Mouse (Mus musculus) stomach, embryonic 16.5 days (tissue): ENCODE data around the gene Nos1. TPM values are rescaled to one million over a fixed set of nuclear protein-coding genes. Genes with fewer than 3 reads are reported as not detected.

Experiments
- ATAC-seq: fragments of 200-750 bp; cut with Nextera tagmentation; 2 replicates; pipeline ENCODE4 v1.8.0; 2017; ENCODE audit warnings: moderate number of reproducible peaks, moderate TSS enrichment; ENCODE audit not compliant: insufficient read depth, low FRiP score
- H3K27ac ChIP-seq: fragments of 300-500 bp; sonication (generic); 2 replicates; pipeline ENCODE4 v1.5.1; 2014; ENCODE audit warnings: low read length
- H3K27me3 ChIP-seq: fragments of 300-500 bp; sonication (generic); 2 replicates; pipeline ENCODE4 v1.6.1; 2014; ENCODE audit warnings: low read length, control low read depth, mixed read lengths; ENCODE audit not compliant: control insufficient read depth, insufficient read depth
- H3K36me3 ChIP-seq: fragments of 300-500 bp; sonication (generic); 2 replicates; pipeline ENCODE4 v1.6.1; 2014; ENCODE audit warnings: low read length; ENCODE audit not compliant: control insufficient read depth, insufficient read depth
- H3K4me1 ChIP-seq: fragments of 300-500 bp; sonication (generic); 2 replicates; pipeline ENCODE4 v1.6.1; 2014; ENCODE audit warnings: low read length, control low read depth, mixed read lengths; ENCODE audit not compliant: control insufficient read depth, insufficient read depth
- H3K4me2 ChIP-seq: fragments of 300-500 bp; sonication (generic); 2 replicates; pipeline ENCODE4 v1.6.1; 2014; ENCODE audit warnings: low read depth, low read length, mixed read lengths
- H3K4me3 ChIP-seq: fragments of 300-500 bp; sonication (generic); replicated peaks from 2 replicates; pipeline ENCODE4 v1.5.1; 2014; ENCODE audit warnings: mild to moderate bottlenecking, low read length
- H3K9ac ChIP-seq: fragments of 300-500 bp; sonication (generic); 2 replicates; pipeline ENCODE4 v1.6.1; 2014; ENCODE audit warnings: low read length
- H3K9me3 ChIP-seq: fragments of 300-500 bp; sonication (generic); replicated peaks from 2 replicates; pipeline ENCODE4 v1.6.1; 2016; ENCODE audit warnings: low read length, control low read depth; ENCODE audit not compliant: control insufficient read depth
- WGBS: fragments of 180-500 bp; shearing (Covaris S2); extraction: QIAGEN DNeasy Blood & Tissue Kit; methylation state at CpG from one replicate; pipeline ENCODE4 v1.1.7; 2014; 5-methylcytosine and 5-hydroxymethylcytosine counted together
- polyA plus RNA-seq: library from polyadenylated mRNA; unstranded; fragments of >200 nt; fragmentation: Nextera tagmentation; extraction: Ambion mirVana; gene quantifications from 2 replicates; pipeline ENCODE4 v1.2.1, GENCODE M21; 2015

Gene Nos1
- polyA plus RNA-seq, 1 experiment from 2014 or later, result 2.1 TPM

DNA sequence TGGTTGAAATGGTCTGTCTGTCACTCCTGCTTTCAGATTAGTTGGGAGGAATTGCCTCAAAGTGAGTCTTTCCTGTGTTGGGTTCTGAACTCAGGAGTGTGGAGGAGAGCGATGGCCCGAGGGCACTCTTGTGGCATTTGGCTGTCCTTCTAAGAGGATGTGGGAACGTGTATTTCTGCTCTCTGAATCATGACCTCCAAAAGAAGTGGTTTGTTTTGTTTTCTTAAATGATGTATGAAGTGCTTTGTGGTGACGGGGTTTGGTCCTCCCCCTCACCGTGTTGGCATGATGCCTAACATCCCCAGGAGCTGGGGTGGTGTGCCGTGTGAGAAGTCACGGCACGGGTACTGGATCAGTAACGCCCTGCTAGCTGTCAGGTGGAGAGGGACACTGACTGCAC, 207.5 kb downstream of the Nos1 start:
- Histone ChIP-seq H3K9me3 (no peaks in the 10 kb centered on the region), H3K4me2 (no peak overlapping the region), H3K27ac (no peak overlapping the region), H3K27me3 (no peaks in the 10 kb centered on the region), H3K36me3 (peaks cover 30% of the 10 kb centered on the region), H3K4me3 (no peak overlapping the region), H3K4me1 (no peaks in the 10 kb centered on the region), H3K9ac (no peak overlapping the region)
- WGBS, result 71% methylated on average over 9 of the region's 9 CpGs
- ATAC-seq, result no peak

DNA sequence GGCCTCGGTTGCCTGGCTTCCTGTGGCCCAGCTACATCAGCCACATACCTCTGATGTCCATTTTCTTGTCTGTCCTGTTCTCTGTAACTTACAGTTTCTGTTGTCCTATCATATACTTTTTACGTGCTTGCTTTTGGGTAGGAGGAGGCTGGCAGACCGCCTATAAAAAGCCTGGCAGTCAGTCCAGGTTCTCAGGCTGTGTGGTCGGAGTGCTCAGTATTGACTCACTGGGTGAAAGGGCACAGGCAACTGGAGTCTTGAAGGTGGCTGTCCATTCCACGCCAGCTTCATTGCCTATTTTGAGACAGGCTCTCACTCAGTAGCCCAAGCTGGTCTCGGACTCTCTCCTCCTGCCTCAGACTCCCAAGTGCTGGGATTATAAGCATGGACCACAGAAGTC, 208.9 kb downstream of the Nos1 start:
- Histone ChIP-seq H3K4me3 (no peak overlapping the region), H3K27ac (no peak overlapping the region), H3K9ac (no peak overlapping the region), H3K9me3 (no peaks in the 10 kb centered on the region), H3K27me3 (no peaks in the 10 kb centered on the region), H3K4me1 (no peaks in the 10 kb centered on the region), H3K36me3 (peaks cover 30% of the 10 kb centered on the region), H3K4me2 (no peak overlapping the region)
- ATAC-seq, result no peak
- 84% methylated on average over 6 of the region's 6 CpGs for WGBS

DNA sequence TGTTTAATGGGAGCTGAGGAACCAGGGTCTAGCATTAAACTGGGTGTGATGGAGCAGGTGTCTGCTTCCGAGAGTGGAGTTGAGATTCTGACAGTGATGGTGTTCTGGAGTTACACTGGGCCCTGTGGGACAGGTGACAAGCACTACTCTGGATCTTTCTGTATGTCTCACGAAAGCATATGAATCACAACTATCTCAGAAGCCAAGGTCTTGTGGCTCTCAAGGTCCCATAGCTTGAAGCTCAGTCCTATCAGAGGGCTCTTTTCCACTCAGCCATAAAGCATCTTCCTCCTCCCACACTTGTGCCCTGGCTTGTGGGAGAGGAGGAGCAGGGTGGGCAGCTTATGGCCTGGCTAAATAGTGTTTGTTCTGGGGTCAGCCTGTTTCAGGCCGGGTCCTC, 210.1 kb downstream of the Nos1 start:
- H3K27ac ChIP-seq, result no peak overlapping the region
- peaks cover 30% of the 10 kb centered on the region for H3K36me3 ChIP-seq
- H3K4me2 ChIP-seq, result no peak overlapping the region
- H3K4me3 ChIP-seq, result no peak overlapping the region
- WGBS, result 87% methylated on average over 3 of the region's 3 CpGs
- H3K9ac ChIP-seq, result no peak overlapping the region
- no peaks in the 10 kb centered on the region for H3K9me3 ChIP-seq
- no peak for ATAC-seq
- H3K4me1 ChIP-seq, result no peaks in the 10 kb centered on the region
- H3K27me3 ChIP-seq, result no peaks in the 10 kb centered on the region

DNA sequence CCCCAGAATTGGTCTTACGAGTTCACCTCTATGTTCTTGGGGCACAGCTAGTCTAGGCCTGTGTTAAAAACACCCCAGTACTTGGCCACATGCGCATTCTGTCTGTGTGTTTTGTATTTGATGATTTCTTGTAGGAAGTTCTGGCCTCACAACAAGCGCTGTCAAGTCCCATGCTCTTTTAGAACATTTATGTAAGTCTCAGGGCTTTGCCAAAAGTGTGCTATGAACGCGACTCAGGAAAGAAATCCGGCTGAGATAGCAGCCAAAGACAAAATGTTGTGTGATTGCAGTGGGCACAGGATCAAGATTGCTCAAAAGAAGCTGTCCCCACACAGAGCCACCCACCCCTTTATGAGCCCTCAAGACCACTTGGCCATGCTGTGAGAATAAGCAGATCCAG, 212.7 kb downstream of the Nos1 start:
- Histone ChIP-seq H3K4me3 (no peak overlapping the region), H3K9ac (no peak overlapping the region), H3K9me3 (no peaks in the 10 kb centered on the region), H3K36me3 (peaks cover 20% of the 10 kb centered on the region), H3K27me3 (no peaks in the 10 kb centered on the region), H3K4me1 (peaks cover 7% of the 10 kb centered on the region; the same call in 1 of the 2 replicates), H3K27ac (no peak overlapping the region), H3K4me2 (no peak overlapping the region)
- WGBS, result 89% methylated on average over 6 of the region's 6 CpGs
- ATAC-seq, result no peak

DNA sequence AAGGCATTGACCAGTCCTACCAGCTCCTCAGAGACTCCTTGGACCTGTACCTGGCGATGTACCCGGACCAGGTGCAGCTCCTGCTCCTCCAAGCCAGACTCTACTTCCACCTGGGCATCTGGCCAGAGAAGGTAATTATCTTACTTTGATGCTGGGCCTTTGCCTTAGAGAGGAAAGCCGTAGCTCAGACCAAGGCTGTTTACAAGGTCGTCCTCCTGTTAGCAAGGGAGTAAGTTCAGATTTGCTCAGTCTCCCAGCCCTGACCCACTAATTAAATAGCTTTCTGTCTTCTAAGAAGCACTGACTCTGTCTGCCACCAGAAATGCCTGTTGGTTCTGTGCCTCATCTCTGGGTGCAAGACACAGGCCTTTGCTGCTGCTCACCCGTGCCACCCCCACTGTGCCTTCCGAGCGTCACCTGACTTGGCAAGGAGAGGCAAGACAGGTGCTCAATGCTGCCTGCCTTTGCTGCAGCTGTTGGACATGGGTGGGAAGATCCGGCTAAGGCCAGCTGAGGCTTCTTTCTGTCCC, 214.6 kb downstream of the Nos1 start:
- peaks cover 15% of the 10 kb centered on the region for H3K36me3 ChIP-seq

DNA sequence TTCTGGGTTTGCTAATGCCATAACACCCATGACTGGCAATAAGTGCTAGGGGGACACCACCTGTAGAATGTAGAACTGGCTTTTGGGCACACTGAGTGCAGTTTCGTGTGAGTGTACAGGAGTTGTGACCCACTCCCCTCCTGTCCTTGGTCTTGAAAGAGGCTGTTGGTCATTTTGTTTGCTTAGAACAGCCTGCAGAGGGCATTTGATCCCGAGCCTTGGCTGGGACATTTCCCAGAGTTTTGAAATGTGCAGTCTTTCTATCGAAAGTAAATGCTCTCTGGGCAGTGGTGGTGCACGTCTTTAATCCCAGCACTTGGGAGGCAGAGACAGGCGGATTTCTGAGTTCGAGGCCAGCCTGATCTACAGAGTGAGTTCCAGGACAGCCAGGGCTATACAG, 215.1 kb downstream of the Nos1 start:
- H3K4me3 ChIP-seq, result no peak overlapping the region
- H3K27me3 ChIP-seq, result no peaks in the 10 kb centered on the region
- no peaks in the 10 kb centered on the region for H3K9me3 ChIP-seq
- peaks cover 7% of the 10 kb centered on the region; the same call in 1 of the 2 replicates for H3K4me1 ChIP-seq
- peaks cover 15% of the 10 kb centered on the region; the same call in 1 of the 2 replicates for H3K36me3 ChIP-seq
- H3K27ac ChIP-seq, result no peak overlapping the region
- no peak for ATAC-seq
- H3K4me2 ChIP-seq, result no peak overlapping the region
- no peak overlapping the region for H3K9ac ChIP-seq
- 76% methylated on average over 6 of the region's 6 CpGs for WGBS

More for the DNA sequence above, 214.6 kb downstream of the Nos1 start:
- no peak for ATAC-seq
- Histone ChIP-seq H3K4me1 (peaks cover 7% of the 10 kb centered on the region; the same call in 1 of the 2 replicates), H3K4me2 (no peak overlapping the region), H3K4me3 (no peak overlapping the region), H3K9ac (no peak overlapping the region), H3K27ac (no peak overlapping the region), H3K27me3 (no peaks in the 10 kb centered on the region), H3K9me3 (no peaks in the 10 kb centered on the region)
- 78% methylated on average over 8 of the region's 8 CpGs for WGBS

DNA sequence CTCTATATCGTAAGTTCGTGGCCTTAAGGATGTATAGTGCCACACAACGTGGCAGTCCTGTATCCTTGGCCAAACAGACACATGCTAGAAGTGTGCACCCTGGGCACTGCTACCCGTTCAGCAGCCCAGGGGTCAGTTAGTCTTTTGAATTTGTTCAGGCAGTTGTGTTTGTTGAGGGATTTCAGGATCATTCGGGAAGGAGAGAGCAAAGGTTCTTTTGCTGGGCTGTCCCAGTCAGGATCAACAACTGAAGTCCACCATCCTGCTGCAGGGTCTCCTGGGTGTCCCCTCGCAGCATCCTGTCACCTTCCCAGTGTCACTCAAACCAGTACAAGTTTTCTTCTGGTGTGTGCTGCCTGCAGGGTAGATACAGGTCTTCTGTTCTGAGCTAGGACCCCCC, 215.7 kb downstream of the Nos1 start:
- no peaks in the 10 kb centered on the region for H3K9me3 ChIP-seq
- no peak overlapping the region for H3K9ac ChIP-seq
- no peak overlapping the region for H3K4me2 ChIP-seq
- no peaks in the 10 kb centered on the region for H3K27me3 ChIP-seq
- H3K36me3 ChIP-seq, result peaks cover 15% of the 10 kb centered on the region
- peaks cover 7% of the 10 kb centered on the region; the same call in 1 of the 2 replicates for H3K4me1 ChIP-seq
- H3K27ac ChIP-seq, result no peak overlapping the region
- no peak overlapping the region for H3K4me3 ChIP-seq
- ATAC-seq, result no peak
- 65% methylated on average over 6 of the region's 6 CpGs for WGBS

DNA sequence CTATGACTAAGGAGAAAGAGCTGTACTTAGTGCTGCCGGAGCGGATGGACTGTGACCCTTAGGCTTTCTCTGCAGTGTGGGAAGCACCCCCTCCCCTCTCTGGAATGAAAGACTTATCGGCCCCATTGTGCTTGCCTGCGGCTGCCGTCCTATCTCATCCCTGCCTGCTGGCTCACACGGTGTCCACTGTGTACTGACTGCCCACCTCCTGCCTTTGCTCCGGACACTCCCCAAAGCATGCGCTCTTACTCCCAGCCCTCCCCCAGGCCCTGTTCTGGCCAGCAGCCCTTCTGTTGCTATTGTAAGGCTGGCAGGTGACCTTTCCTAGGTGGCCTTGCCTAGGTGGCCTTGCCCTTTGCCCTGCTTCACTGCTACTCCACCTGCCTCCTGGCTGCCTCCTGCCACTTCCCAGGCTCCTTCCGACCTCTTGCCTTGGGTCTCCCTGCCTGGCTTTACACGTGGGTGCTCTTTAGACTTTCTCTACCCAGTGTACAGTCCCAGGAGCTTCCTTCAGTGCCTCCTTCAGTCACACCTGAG, 216.7 kb downstream of the Nos1 start:
- H3K27ac ChIP-seq, result no peak overlapping the region
- H3K9me3 ChIP-seq, result no peaks in the 10 kb centered on the region
- WGBS, result 61% methylated on average over 10 of the region's 10 CpGs
- H3K4me3 ChIP-seq, result no peak overlapping the region
- peak; percentile 67 for ATAC-seq
- H3K9ac ChIP-seq, result no peak overlapping the region
- H3K4me1 ChIP-seq, result peaks cover 7% of the 10 kb centered on the region; the same call in 1 of the 2 replicates
- H3K27me3 ChIP-seq, result no peaks in the 10 kb centered on the region
- peaks cover 17% of the 10 kb centered on the region for H3K36me3 ChIP-seq
- H3K4me2 ChIP-seq, result no peak overlapping the region

DNA sequence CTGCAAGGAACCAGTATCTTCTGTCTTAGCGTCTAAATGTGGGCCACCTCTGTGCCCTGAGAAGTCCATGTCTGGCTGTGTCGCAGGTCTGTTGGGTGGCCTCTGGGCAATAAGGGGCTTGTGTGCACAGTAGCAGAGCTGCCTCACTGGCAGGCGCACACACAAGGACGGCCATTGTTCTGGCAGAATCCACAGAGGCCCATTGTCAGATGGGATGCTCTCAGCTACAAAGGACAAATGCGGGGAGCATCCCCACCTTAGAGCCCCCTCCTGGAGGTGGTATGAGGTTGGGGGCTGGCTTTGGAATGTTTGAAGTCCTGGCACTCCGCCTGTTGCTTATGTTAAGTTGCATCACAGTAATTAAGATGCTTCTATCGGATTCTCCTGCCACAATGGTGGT, 218.2 kb downstream of the Nos1 start:
- WGBS, result 77% methylated on average over 7 of the region's 7 CpGs

More for the DNA sequence above, 218.2 kb downstream of the Nos1 start:
- ATAC-seq, result no peak
- Histone ChIP-seq H3K27me3 (no peaks in the 10 kb centered on the region), H3K36me3 (peaks cover 12% of the 10 kb centered on the region), H3K4me2 (no peak overlapping the region), H3K4me1 (peaks cover 7% of the 10 kb centered on the region; the same call in 1 of the 2 replicates), H3K9me3 (no peaks in the 10 kb centered on the region), H3K9ac (no peak overlapping the region), H3K27ac (no peak overlapping the region), H3K4me3 (no peak overlapping the region)
